Mouse (Mus musculus): Measurements from ENCODE around the gene Ice1. TPM values are rescaled to one million over a fixed set of nuclear protein-coding genes. Genes with fewer than 3 reads are reported as not detected.

Ice1 gene
- polyA plus RNA-seq, 1 experiment from 2014 or later: 28.9 TPM

GRCm38 (mm10) chr13:70625665-70626064, 11.8 kb downstream of the Ice1 start:
- DNase-seq (ENCODE audit: low spot score, missing footprints) (no peak), ATAC-seq (ENCODE audit: low FRiP score) (no peak)
- Histone ChIP-seq H3K4me2 (no peak overlapping the region), H3K4me1 (ENCODE audit: control insufficient read depth, insufficient read depth, low read length) (no peaks in the 10 kb centered on the region), H3K4me3 (ENCODE audit: low read depth, low read length) (no peak overlapping the region), H3K9ac (ENCODE audit: low read length) (no peak overlapping the region), H3K27me3 (ENCODE audit: control insufficient read depth, insufficient read depth, low read length) (no peaks in the 10 kb centered on the region), H3K36me3 (ENCODE audit: control insufficient read depth, insufficient read depth, low read length) (no peaks in the 10 kb centered on the region), H3K9me3 (ENCODE audit: control insufficient read depth, low read length) (no peaks in the 10 kb centered on the region), H3K27ac (ENCODE audit: low read depth, low read length) (no peak overlapping the region)
- WGBS: 71% methylated on average over 1 of the region's 1 CpGs

GRCm38 (mm10) chr13:70624445-70624844, 13.0 kb downstream of the Ice1 start:
- Histone ChIP-seq H3K4me1 (ENCODE audit: control insufficient read depth, insufficient read depth, low read length) (no peaks in the 10 kb centered on the region), H3K4me3 (ENCODE audit: low read depth, low read length) (no peak overlapping the region), H3K9me3 (ENCODE audit: control insufficient read depth, low read length) (no peaks in the 10 kb centered on the region), H3K36me3 (ENCODE audit: control insufficient read depth, insufficient read depth, low read length) (no peaks in the 10 kb centered on the region), H3K4me2 (no peak overlapping the region), H3K27ac (ENCODE audit: low read depth, low read length) (no peak overlapping the region), H3K9ac (ENCODE audit: low read length) (no peak overlapping the region), H3K27me3 (ENCODE audit: control insufficient read depth, insufficient read depth, low read length) (no peaks in the 10 kb centered on the region)
- no peak for ATAC-seq (ENCODE audit: low FRiP score)
- DNase-seq (ENCODE audit: low spot score, missing footprints): no peak
- 92% methylated on average over 4 of the region's 4 CpGs for WGBS

- ATAC-seq (ENCODE audit: low FRiP score): no peak
- Histone ChIP-seq H3K9ac (ENCODE audit: low read length) (no peak overlapping the region), H3K4me3 (ENCODE audit: low read depth, low read length) (no peak overlapping the region), H3K36me3 (ENCODE audit: control insufficient read depth, insufficient read depth, low read length) (peaks cover 5% of the 10 kb centered on the region), H3K27me3 (ENCODE audit: control insufficient read depth, insufficient read depth, low read length) (no peaks in the 10 kb centered on the region), H3K9me3 (ENCODE audit: control insufficient read depth, low read length) (no peaks in the 10 kb centered on the region), H3K4me1 (ENCODE audit: control insufficient read depth, insufficient read depth, low read length) (no peaks in the 10 kb centered on the region), H3K4me2 (no peak overlapping the region), H3K27ac (ENCODE audit: low read depth, low read length) (no peak overlapping the region)
- DNase-seq (ENCODE audit: low spot score, missing footprints): no peak
- WGBS: 90% methylated on average over 4 of the region's 4 CpGs
Measured at GRCm38 (mm10) chr13:70622461-70623057, 14.9 kb downstream of the Ice1 start.

GRCm38 (mm10) chr13:70621509-70621908, 15.9 kb downstream of the Ice1 start:
- ATAC-seq (ENCODE audit: low FRiP score): no peak
- 95% methylated on average over 9 of the region's 9 CpGs for WGBS
- H3K9me3 ChIP-seq (ENCODE audit: control insufficient read depth, low read length): no peaks in the 10 kb centered on the region
- peaks cover 7% of the 10 kb centered on the region for H3K36me3 ChIP-seq (ENCODE audit: control insufficient read depth, insufficient read depth, low read length)
- no peaks in the 10 kb centered on the region for H3K27me3 ChIP-seq (ENCODE audit: control insufficient read depth, insufficient read depth, low read length)
- no peak overlapping the region for H3K4me2 ChIP-seq
- H3K4me1 ChIP-seq (ENCODE audit: control insufficient read depth, insufficient read depth, low read length): no peaks in the 10 kb centered on the region
- no peak overlapping the region for H3K27ac ChIP-seq (ENCODE audit: low read depth, low read length)
- DNase-seq (ENCODE audit: low spot score, missing footprints): no peak
- no peak overlapping the region for H3K4me3 ChIP-seq (ENCODE audit: low read depth, low read length)
- no peak overlapping the region for H3K9ac ChIP-seq (ENCODE audit: low read length)

GRCm38 (mm10) chr13:70612837-70613236, 24.6 kb downstream of the Ice1 start:
- DNase-seq (ENCODE audit: low spot score, missing footprints): no peak
- Histone ChIP-seq H3K27ac (ENCODE audit: low read depth, low read length) (no peak overlapping the region), H3K9ac (ENCODE audit: low read length) (no peak overlapping the region), H3K4me1 (ENCODE audit: control insufficient read depth, insufficient read depth, low read length) (no peaks in the 10 kb centered on the region), H3K27me3 (ENCODE audit: control insufficient read depth, insufficient read depth, low read length) (no peaks in the 10 kb centered on the region), H3K36me3 (ENCODE audit: control insufficient read depth, insufficient read depth, low read length) (peaks cover 27% of the 10 kb centered on the region), H3K4me2 (no peak overlapping the region), H3K9me3 (ENCODE audit: control insufficient read depth, low read length) (no peaks in the 10 kb centered on the region), H3K4me3 (ENCODE audit: low read depth, low read length) (no peak overlapping the region)
- 79% methylated on average over 2 of the region's 2 CpGs for WGBS
- no peak for ATAC-seq (ENCODE audit: low FRiP score)

GRCm38 (mm10) chr13:70610431-70611420, 26.7 kb downstream of the Ice1 start:
- 88% methylated on average over 15 of the region's 15 CpGs for WGBS
- Histone ChIP-seq H3K9me3 (ENCODE audit: control insufficient read depth, low read length) (no peaks in the 10 kb centered on the region), H3K27ac (ENCODE audit: low read depth, low read length) (no peak overlapping the region), H3K36me3 (ENCODE audit: control insufficient read depth, insufficient read depth, low read length) (peaks cover 28% of the 10 kb centered on the region), H3K4me2 (no peak overlapping the region), H3K4me3 (ENCODE audit: low read depth, low read length) (no peak overlapping the region), H3K9ac (ENCODE audit: low read length) (no peak overlapping the region), H3K4me1 (ENCODE audit: control insufficient read depth, insufficient read depth, low read length) (no peaks in the 10 kb centered on the region), H3K27me3 (ENCODE audit: control insufficient read depth, insufficient read depth, low read length) (no peaks in the 10 kb centered on the region)
- DNase-seq (ENCODE audit: low spot score, missing footprints): peak; percentile 96
- peak; percentile 62 for ATAC-seq (ENCODE audit: low FRiP score)

GRCm38 (mm10) chr13:70609632-70610031, 27.8 kb downstream of the Ice1 start:
- ATAC-seq (ENCODE audit: low FRiP score) (no peak), DNase-seq (ENCODE audit: low spot score, missing footprints) (no peak)
- H3K4me3 ChIP-seq (ENCODE audit: low read depth, low read length): no peak overlapping the region
- H3K4me2 ChIP-seq: no peak overlapping the region
- no peaks in the 10 kb centered on the region for H3K27me3 ChIP-seq (ENCODE audit: control insufficient read depth, insufficient read depth, low read length)
- H3K4me1 ChIP-seq (ENCODE audit: control insufficient read depth, insufficient read depth, low read length): no peaks in the 10 kb centered on the region
- peaks cover 29% of the 10 kb centered on the region for H3K36me3 ChIP-seq (ENCODE audit: control insufficient read depth, insufficient read depth, low read length)
- WGBS: 93% methylated on average over 3 of the region's 3 CpGs
- H3K9ac ChIP-seq (ENCODE audit: low read length): no peak overlapping the region
- H3K9me3 ChIP-seq (ENCODE audit: control insufficient read depth, low read length): no peaks in the 10 kb centered on the region
- no peak overlapping the region for H3K27ac ChIP-seq (ENCODE audit: low read depth, low read length)

- ATAC-seq (ENCODE audit: low FRiP score) (no peak), DNase-seq (ENCODE audit: low spot score, missing footprints) (no peak)
- H3K4me1 ChIP-seq (ENCODE audit: control insufficient read depth, insufficient read depth, low read length): no peaks in the 10 kb centered on the region
- no peak overlapping the region for H3K4me2 ChIP-seq
- no peak overlapping the region for H3K9ac ChIP-seq (ENCODE audit: low read length)
- no peak overlapping the region for H3K27ac ChIP-seq (ENCODE audit: low read depth, low read length)
- no peak overlapping the region for H3K4me3 ChIP-seq (ENCODE audit: low read depth, low read length)
- no peaks in the 10 kb centered on the region for H3K27me3 ChIP-seq (ENCODE audit: control insufficient read depth, insufficient read depth, low read length)
- WGBS: 94% methylated on average over 5 of the region's 5 CpGs
- peaks cover 30% of the 10 kb centered on the region for H3K36me3 ChIP-seq (ENCODE audit: control insufficient read depth, insufficient read depth, low read length)
- no peaks in the 10 kb centered on the region for H3K9me3 ChIP-seq (ENCODE audit: control insufficient read depth, low read length)
Measured at GRCm38 (mm10) chr13:70605366-70605765, 32.1 kb downstream of the Ice1 start.

GRCm38 (mm10) chr13:70604723-70605122, 32.7 kb downstream of the Ice1 start:
- no peak for ATAC-seq (ENCODE audit: low FRiP score)
- DNase-seq (ENCODE audit: low spot score, missing footprints): no peak
- Histone ChIP-seq H3K27ac (ENCODE audit: low read depth, low read length) (no peak overlapping the region), H3K4me3 (ENCODE audit: low read depth, low read length) (no peak overlapping the region), H3K9me3 (ENCODE audit: control insufficient read depth, low read length) (no peaks in the 10 kb centered on the region), H3K9ac (ENCODE audit: low read length) (no peak overlapping the region), H3K27me3 (ENCODE audit: control insufficient read depth, insufficient read depth, low read length) (no peaks in the 10 kb centered on the region), H3K36me3 (ENCODE audit: control insufficient read depth, insufficient read depth, low read length) (peaks cover 32% of the 10 kb centered on the region), H3K4me2 (no peak overlapping the region), H3K4me1 (ENCODE audit: control insufficient read depth, insufficient read depth, low read length) (no peaks in the 10 kb centered on the region)
- 88% methylated on average over 8 of the region's 8 CpGs for WGBS

All from midbrain, embryonic 11.5 days (tissue).